Mouse (Mus musculus): ENCODE data around the gene Gpn3.

DNA sequence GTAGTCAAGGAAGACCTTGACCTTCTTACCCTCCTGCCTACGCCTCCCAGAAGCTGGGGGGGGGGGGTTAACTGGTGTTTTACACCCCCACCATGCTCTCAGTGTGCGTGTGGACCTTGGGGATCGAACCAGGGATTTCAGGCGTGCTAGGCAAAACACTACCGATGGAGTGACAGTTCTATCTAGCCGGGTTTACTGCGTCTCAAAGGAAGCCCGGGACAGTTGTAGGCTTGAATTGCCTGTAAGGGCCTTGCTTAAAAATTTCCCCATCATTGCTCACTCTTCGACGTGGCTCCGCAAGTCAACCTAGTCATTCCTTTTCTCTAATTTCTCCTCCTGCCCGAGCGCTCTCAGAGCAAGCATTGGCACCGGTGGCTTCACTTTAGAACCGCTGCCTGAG is 51.4 kb downstream of the Gpn3 start:
- TF ChIP-seq CTCF (conservative IDR thresholded peaks at IDR 0.05; ENCODE audit: low read length) (no peak), NANOG (IDR thresholded peaks at IDR 0.05; ENCODE audit: borderline replicate concordance, low read length) (no peak), POU5F1 (IDR thresholded peaks at IDR 0.05; ENCODE audit: borderline replicate concordance, low read length) (no peak)

Measured in E14TG2a.4 (cell line).